Mouse (Mus musculus): ENCODE data around the gene Stom. TPM values are rescaled to one million over a fixed set of nuclear protein-coding genes. Genes with fewer than 3 reads are reported as not detected.

Gene Stom
- 21.5 and 31.0 TPM in 2 replicates for polyA plus RNA-seq (2012; rRNA removed)

DNA sequence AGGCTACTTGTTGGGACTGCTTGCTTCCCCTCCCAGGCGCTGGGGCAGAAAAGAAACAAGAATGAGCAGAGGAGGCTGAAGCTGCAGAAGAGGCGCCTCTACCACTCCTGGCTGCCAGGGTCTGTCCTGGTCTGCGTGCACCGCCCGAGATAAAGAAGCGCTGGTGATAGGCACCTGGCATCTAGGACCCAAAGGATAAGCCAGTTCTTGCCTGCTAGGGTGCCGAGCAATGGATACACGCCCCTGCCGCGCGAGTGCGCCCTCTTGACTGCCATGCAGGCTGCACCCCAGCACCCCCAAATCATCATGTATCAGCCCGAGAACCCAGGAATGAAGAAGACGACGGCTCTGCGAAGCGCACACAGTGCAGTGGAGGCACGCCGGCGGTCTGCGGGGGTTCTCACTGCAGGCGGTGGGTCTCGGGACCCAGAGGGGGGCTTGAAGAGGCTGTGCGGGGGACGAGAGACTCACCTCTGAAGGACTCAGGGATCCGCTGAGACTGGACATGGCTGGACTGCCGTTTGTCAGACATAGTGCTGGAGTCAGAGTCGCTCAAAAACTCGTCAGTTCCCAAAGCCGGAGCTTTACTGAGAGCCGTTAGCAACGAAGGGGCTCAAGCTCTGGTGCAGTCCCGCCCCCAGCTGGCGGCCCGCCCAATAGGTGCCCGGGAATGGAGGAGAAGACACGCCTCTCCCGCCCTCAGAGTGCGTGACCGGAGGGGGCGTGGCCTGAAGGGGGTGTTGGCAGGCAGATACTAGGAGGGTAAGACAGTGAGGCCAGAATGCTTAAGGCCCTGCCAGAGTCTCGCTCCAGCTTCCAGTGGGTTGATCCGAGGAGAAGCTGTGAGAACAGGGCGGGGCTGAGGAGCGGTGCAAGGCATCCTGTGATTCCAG is at the start of gene Stom:
Gene Stom, minus strand, starts transcription at position 589 of the 893 bp plus-strand sequence.

DNA sequence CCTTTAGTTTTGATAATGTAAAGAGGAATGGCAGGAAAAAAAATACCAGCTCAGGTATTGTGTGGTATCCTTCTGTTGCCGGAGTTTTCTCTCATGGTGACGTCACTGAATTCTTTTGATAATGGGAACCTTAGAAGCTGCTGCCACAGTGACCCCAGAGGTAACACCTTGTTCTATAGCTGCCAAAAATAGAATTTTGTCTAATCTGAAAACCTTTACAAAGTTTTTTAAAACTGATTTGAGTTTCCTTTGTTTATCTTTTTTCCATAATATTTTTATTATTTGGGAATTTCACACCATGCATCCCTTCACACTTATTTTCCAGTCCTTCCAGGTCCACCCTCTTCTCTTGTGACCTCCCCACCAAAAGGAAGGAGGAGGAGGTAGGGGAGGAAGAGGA is 30.9 kb upstream of the Stom start, which contains the start of gene 4930568D16Rik:
Gene 4930568D16Rik, minus strand, starts transcription at position 101 of the 400 bp plus-strand sequence.

Other genes starting within 250 kb of the Stom start
- gene AI182371, start 235.4 kb downstream of the Stom start, polyA plus RNA-seq (2012; rRNA removed), result 0.21 TPM in 1 of 2 replicates, not detected in the other
- gene Cntrl, start 227.5 kb downstream of the Stom start, polyA plus RNA-seq (2012; rRNA removed), result 7.5 and 9.7 TPM in 2 replicates
- 63.4 and 1,111 TPM in 2 replicates for gene Rab14, start 135.9 kb downstream of the Stom start, polyA plus RNA-seq (2012; rRNA removed)
- gene Gsn, start 80.6 kb downstream of the Stom start, polyA plus RNA-seq (2012; rRNA removed), result 1,150 and 1,246 TPM in 2 replicates
- not detected in 2 replicates for gene 4930568D16Rik, start 30.8 kb upstream of the Stom start, polyA plus RNA-seq (2012; rRNA removed)
- gene 4930402F06Rik, start 60.2 kb upstream of the Stom start, polyA plus RNA-seq (2012; rRNA removed), result not detected in 2 replicates
- gene Ggta1, start 126.3 kb upstream of the Stom start, polyA plus RNA-seq (2012; rRNA removed), result 10.9 and 13.5 TPM in 2 replicates
- gene Dab2ip, start 221.3 kb upstream of the Stom start, polyA plus RNA-seq (2012; rRNA removed), result 104 and 118 TPM in 2 replicates